Mouse (Mus musculus) right cerebral cortex, postnatal 36 days (tissue): ENCODE results near the gene Tbc1d30.

Experiments used
- DNase-seq, 2 experiments: peaks; one replicate each; pipeline ENCODE4 v3.0.0; 2022; ENCODE audit warnings: low spot score in 2 of 2, mixed read lengths in 1 of 2

The Tbc1d30 gene

GRCm38 (mm10) chr10:121268771-121269170, 82.3 kb downstream of the Tbc1d30 start:
- no peak for DNase-seq

- no peak for DNase-seq
These were observed 86.9 kb downstream of the Tbc1d30 start for GRCm38 (mm10) chr10:121264204-121264575.

GRCm38 (mm10) chr10:121263520-121264203, 87.4 kb downstream of the Tbc1d30 start:
- DNase-seq: peak in 1 of 2 experiments; percentile 65

GRCm38 (mm10) chr10:121262206-121262605, 88.9 kb downstream of the Tbc1d30 start:
- no peak for DNase-seq

- no peak for DNase-seq
These were observed 90.0 kb downstream of the Tbc1d30 start for GRCm38 (mm10) chr10:121261036-121261592.

- no peak for DNase-seq
These were observed 94.8 kb downstream of the Tbc1d30 start for GRCm38 (mm10) chr10:121256115-121256825.

GRCm38 (mm10) chr10:121255465-121255864, 95.6 kb downstream of the Tbc1d30 start:
- no peak for DNase-seq

GRCm38 (mm10) chr10:121254343-121254742, 96.7 kb downstream of the Tbc1d30 start:
- DNase-seq: no peak

- no peak for DNase-seq
These were observed 98.3 kb downstream of the Tbc1d30 start for GRCm38 (mm10) chr10:121252781-121253180.

- no peak for DNase-seq
These were observed 99.9 kb downstream of the Tbc1d30 start for GRCm38 (mm10) chr10:121251191-121251590.

- DNase-seq: no peak
These were observed 101.3 kb downstream of the Tbc1d30 start for GRCm38 (mm10) chr10:121249820-121250219.

- no peak for DNase-seq
These were observed 103.5 kb downstream of the Tbc1d30 start for GRCm38 (mm10) chr10:121247545-121247944.

GRCm38 (mm10) chr10:121246971-121247370, 104.1 kb downstream of the Tbc1d30 start:
- no peak for DNase-seq

- DNase-seq: no peak
These were observed 107.5 kb downstream of the Tbc1d30 start for GRCm38 (mm10) chr10:121243373-121244207.

- DNase-seq: no peak
These were observed 108.5 kb downstream of the Tbc1d30 start for GRCm38 (mm10) chr10:121242596-121242995.

GRCm38 (mm10) chr10:121239065-121239464, 112.0 kb downstream of the Tbc1d30 start:
- DNase-seq: no peak

- no peak for DNase-seq
These were observed 112.5 kb downstream of the Tbc1d30 start for GRCm38 (mm10) chr10:121238551-121238950.

- DNase-seq: no peak
These were observed 113.7 kb downstream of the Tbc1d30 start for GRCm38 (mm10) chr10:121237377-121237776.

GRCm38 (mm10) chr10:121235167-121235824, 115.8 kb downstream of the Tbc1d30 start:
- DNase-seq: no peak

GRCm38 (mm10) chr10:121234476-121234875, 116.6 kb downstream of the Tbc1d30 start:
- no peak for DNase-seq

- no peak for DNase-seq
These were observed 122.6 kb downstream of the Tbc1d30 start for GRCm38 (mm10) chr10:121228422-121228953.
